Mouse (Mus musculus) stomach, postnatal 0 days (tissue): ENCODE measurements at regions not wholly inside any gene's neighbourhood (a gene's known extent, or its start where the extent isn't known, plus 50 kb on each side); places are given as distances from the start of the nearest gene placed in this dataset.

Experiments
- CTCF ChIP-seq: IDR thresholded peaks from 2 replicates; pipeline ENCODE4 v1.5.1; 2016; ENCODE audit warnings: antibody characterized with exemption, low read depth, mild to moderate bottlenecking, moderate library complexity
- EP300 ChIP-seq: optimal IDR thresholded peaks from 2 replicates; pipeline ENCODE3; 2016; ENCODE audit warnings: antibody characterized with exemption

DNA sequence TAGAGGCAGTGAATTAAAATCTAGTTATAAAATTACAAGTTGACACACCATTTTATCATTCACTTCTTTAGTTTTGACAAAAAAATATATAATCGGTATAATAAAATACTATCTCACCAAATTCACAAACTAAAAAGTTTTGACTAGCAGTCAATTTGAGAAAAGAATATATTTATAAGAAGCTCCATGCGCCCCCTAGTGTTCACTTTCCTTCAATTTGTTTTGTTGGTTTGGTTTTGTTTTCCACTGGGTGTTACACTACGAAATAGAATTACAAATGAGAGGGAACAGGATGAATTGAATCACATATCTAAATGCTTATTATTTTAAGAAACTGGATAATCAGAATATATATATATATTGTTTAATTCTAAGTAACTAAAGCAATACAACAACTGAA lies 159.1 kb upstream of the B430218F22Rik start:
- TF ChIP-seq CTCF (peak; percentile 69), EP300 (no peak)
